Mouse (Mus musculus): ENCODE data around the gene Appbp2.
A peak's percentile ranks its signal among the peaks of the same experiment; 100 is the strongest.
"Not testable (repeated sequence)": the region's sequence is repeated elsewhere in the genome, so short reads cannot be mapped to it uniquely, and the experiment has no call there.

Appbp2 gene

GRCm38 (mm10) chr11:85163014-85163413 lies 71.9 kb downstream of the Appbp2 start:
- DNase-seq (ENCODE audit: low read depth, low spot score): not testable (repeated sequence)

- DNase-seq (ENCODE audit: low read depth, low spot score): no peak
Measured at GRCm38 (mm10) chr11:85157301-85157700, 77.6 kb downstream of the Appbp2 start.

- DNase-seq (ENCODE audit: low read depth, low spot score): no peak
Measured at GRCm38 (mm10) chr11:85152256-85152930, 82.5 kb downstream of the Appbp2 start.

GRCm38 (mm10) chr11:85139581-85140540 lies 95.1 kb downstream of the Appbp2 start, which contains the start of gene Usp32:
Gene Usp32, minus strand, starts transcription at chr11:85140161.
- peak; percentile 97 for DNase-seq (ENCODE audit: low read depth, low spot score)

GRCm38 (mm10) chr11:85138776-85139474 lies 96.0 kb downstream of the Appbp2 start:
- peak; percentile 30 for DNase-seq (ENCODE audit: low read depth, low spot score)

Data from mesoderm, embryonic 11.5 days (tissue).